Mouse (Mus musculus): Measurements from ENCODE around the gene Ap3s2.

DNA sequence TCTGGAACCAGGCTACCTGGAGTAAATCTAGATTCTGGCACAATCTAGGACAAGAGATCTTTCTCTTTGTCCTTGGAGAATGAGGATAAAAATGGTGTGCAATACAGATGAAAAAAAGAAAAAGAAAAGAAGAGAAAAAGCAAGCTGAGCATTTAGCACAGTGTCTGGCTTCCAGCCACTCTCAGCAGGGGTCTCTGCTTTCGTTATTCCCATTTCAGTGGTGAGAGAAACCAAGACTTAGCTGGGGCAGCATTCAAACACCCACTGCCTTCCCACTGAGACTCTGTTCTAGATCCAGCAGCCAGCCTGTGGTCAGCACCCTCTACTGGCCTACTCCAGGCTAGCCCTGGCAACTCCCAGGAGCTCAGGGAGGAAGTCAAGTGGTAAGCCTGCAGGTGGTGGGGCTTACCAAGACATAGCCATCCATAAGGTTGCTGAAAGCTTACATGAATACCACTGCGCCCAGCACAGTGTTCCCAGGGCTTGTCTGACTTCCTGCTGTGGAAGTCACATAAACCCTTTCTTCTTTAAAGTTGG is 8.1 kb upstream of the Ap3s2 start:
- TF ChIP-seq CTCF (IDR thresholded peaks at IDR 0.05; ENCODE audit: control insufficient read depth, insufficient read depth, insufficient read length) (no peak), USF1 (IDR thresholded peaks at IDR 0.05; ENCODE audit: low read depth) (no peak), MYOG (IDR thresholded peaks at IDR 0.05; ENCODE audit: control insufficient read depth, extremely low read depth, insufficient read length) (no peak), MYOD1 (IDR thresholded peaks at IDR 0.05; ENCODE audit: control insufficient read depth, insufficient read length, low read depth) (no peak), MAX (IDR thresholded peaks at IDR 0.05) (no peak)
